In the genomic region with DNA sequence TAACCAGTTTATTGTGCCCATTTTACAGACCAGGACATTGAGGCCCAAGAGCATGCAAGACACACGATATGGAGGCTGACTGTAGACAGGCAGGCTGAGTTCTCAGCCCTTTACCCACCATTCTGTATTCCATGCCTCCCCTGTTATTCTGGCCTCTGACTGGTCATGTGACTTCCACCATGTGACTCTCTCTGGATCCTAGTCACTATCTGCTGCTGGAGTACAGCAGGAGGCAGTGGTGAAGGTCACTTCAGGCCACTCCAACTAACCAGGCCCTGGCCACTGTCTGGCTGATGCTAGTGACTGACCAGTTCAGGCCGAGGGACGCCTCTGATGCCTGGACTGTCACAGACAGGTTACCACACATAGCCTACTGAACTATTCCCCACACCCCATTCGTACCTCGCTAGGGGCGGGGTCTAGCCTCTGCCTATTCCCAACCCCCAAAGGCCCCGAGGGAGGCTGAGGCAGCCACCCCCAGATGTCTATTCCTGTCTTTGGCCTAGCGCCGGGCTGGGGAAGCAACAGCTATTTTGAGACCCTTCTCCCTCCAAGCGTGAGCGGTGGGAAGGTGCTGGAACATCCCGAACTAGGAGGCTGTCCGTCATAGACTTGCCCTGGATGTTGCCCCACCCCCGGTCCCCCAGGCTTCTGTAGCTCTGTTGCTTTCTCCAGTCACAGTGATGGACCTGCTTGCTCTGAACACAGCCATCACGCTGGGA, we compare ENCODE assay signal across 10 mouse cellular contexts. TPM values are rescaled to one million over a fixed set of nuclear protein-coding genes. Genes with fewer than 3 reads are reported as not detected.
DNase-seq lines count a peak whose midpoint lies in the region; ATAC-seq and TF ChIP-seq lines count a peak whose summit lies in the region.
"Had no signal": no experiment of that assay in that cellular context is flagged by ENCODE, and none has a peak within 500 bp of the region (broad histone marks: within the 10 kb centered on the region; RNA-seq: fewer than 3 reads in every experiment).

No protein-coding gene starts in this region.

- H3K4me2 ChIP-seq in hindbrain, embryonic 12.5 days (replicated peaks): 0 out of 2 replicates have a peak overlapping the region, but pooled peaks have one; percentile 8
- no peak overlapping the region for H3K4me2 ChIP-seq in hindbrain, embryonic 14.5 days (replicated peaks)

- no peaks in the 10 kb centered on the region for H3K36me3 ChIP-seq in hindbrain, embryonic 12.5 days
- no peaks in the 10 kb centered on the region for H3K36me3 ChIP-seq in hindbrain, embryonic 14.5 days (replicated peaks; ENCODE audit: control insufficient read depth, insufficient read depth)
- no peaks in the 10 kb centered on the region for H3K36me3 ChIP-seq in ES-Bruce4 (ENCODE audit: control insufficient read depth, insufficient read depth, low read length, poor library complexity, severe bottlenecking)

- no peak for TF ChIP-seq CTCF in ES-Bruce4 (IDR thresholded peaks at IDR 0.05; ENCODE audit: low read depth, low read length)
- no peak for TF ChIP-seq CTCF in cerebellum, adult 2 months (IDR thresholded peaks at IDR 0.05; ENCODE audit: borderline replicate concordance, insufficient read depth, low read depth, low read length)

- peaks cover 18% of the 10 kb centered on the region for H3K4me1 ChIP-seq in hindbrain, embryonic 12.5 days
- no peaks in the 10 kb centered on the region for H3K4me1 ChIP-seq in hindbrain, embryonic 14.5 days (replicated peaks; ENCODE audit: control insufficient read depth, insufficient read depth, low read length)
- peaks cover 2% of the 10 kb centered on the region for H3K4me1 ChIP-seq in ES-Bruce4 (ENCODE audit: control insufficient read depth, insufficient read depth, low read length)
- H3K4me1 ChIP-seq in cerebellum, adult 2 months (ENCODE audit: control insufficient read depth, insufficient read depth, low read length): no peaks in the 10 kb centered on the region; the same call in 1 of the 2 replicates

- H3K27me3 ChIP-seq in hindbrain, embryonic 12.5 days: peaks cover 37% of the 10 kb centered on the region
- peaks cover 16% of the 10 kb centered on the region for H3K27me3 ChIP-seq in hindbrain, embryonic 14.5 days (ENCODE audit: control insufficient read depth, insufficient read depth, low read length)
- H3K27me3 ChIP-seq in ES-Bruce4 (ENCODE audit: control insufficient read depth, insufficient read depth, low read length, poor library complexity, severe bottlenecking): no peaks in the 10 kb centered on the region
- no peaks in the 10 kb centered on the region for H3K27me3 ChIP-seq in cerebellum, adult 2 months (ENCODE audit: control insufficient read depth, insufficient read depth, low read length)

- no peak overlapping the region for H3K9ac ChIP-seq in hindbrain, embryonic 12.5 days
- no peak overlapping the region for H3K9ac ChIP-seq in hindbrain, embryonic 14.5 days
- peak overlapping the region; percentile 5 for H3K9ac ChIP-seq in ES-Bruce4 (ENCODE audit: low read depth, poor library complexity, severe bottlenecking)

- H3K4me3 ChIP-seq in hindbrain, embryonic 12.5 days: no peak overlapping the region
- H3K4me3 ChIP-seq in hindbrain, embryonic 14.5 days (replicated peaks; ENCODE audit: low read length): no peak overlapping the region
- peak overlapping the region; percentile 27 for H3K4me3 ChIP-seq in ES-Bruce4 (ENCODE audit: low read depth, low read length)
- H3K4me3 ChIP-seq in cerebellum, adult 2 months (replicated peaks; ENCODE audit: insufficient read depth, low read depth, low read length): no peak overlapping the region

- TF ChIP-seq EP300 in ES-Bruce4 (IDR thresholded peaks at IDR 0.05; ENCODE audit: insufficient read depth, low read depth, low read length): no peak

- H3K27ac ChIP-seq in hindbrain, embryonic 12.5 days: no peak overlapping the region
- no peak overlapping the region for H3K27ac ChIP-seq in hindbrain, embryonic 14.5 days
- no peak overlapping the region for H3K27ac ChIP-seq in ES-Bruce4 (ENCODE audit: insufficient read depth, low read length)
- H3K27ac ChIP-seq in cerebellum, adult 2 months (ENCODE audit: insufficient read depth, low read length): no peak overlapping the region

- no peak for DNase-seq in hindbrain, embryonic 14.5 days (ENCODE audit: low spot score)
- DNase-seq in frontal cortex, postnatal 10 days (ENCODE audit: low spot score in 2 of 2): peak; percentile 49 to 67
- DNase-seq in left cerebral cortex, adult 9 months (ENCODE audit: low spot score in 2 of 2): peak; percentile 61 to 72
- DNase-seq in ovary, adult 18-20 months (ENCODE audit: low spot score): no peak
- DNase-seq in cerebellum, adult 2 months: no peak
- DNase-seq in neural tube, embryonic 10.5 days (ENCODE audit: extremely low spot score, low spot score): no peak
- DNase-seq: adrenal gland, postnatal 36 days; kidney, postnatal 14 days had no signal

- no peaks in the 10 kb centered on the region for H3K9me3 ChIP-seq in hindbrain, embryonic 12.5 days (replicated peaks)
- no peaks in the 10 kb centered on the region for H3K9me3 ChIP-seq in hindbrain, embryonic 14.5 days (ENCODE audit: control insufficient read depth, low read length)
- no peaks in the 10 kb centered on the region for H3K9me3 ChIP-seq in ES-Bruce4 (replicated peaks; ENCODE audit: control insufficient read depth, insufficient read depth, low read length, poor library complexity, severe bottlenecking)

- TF ChIP-seq POLR2A in ES-Bruce4 (IDR thresholded peaks at IDR 0.05; ENCODE audit: insufficient read depth, low read length): no peak
- TF ChIP-seq POLR2A in cerebellum, adult 2 months (IDR thresholded peaks at IDR 0.05; ENCODE audit: borderline replicate concordance, insufficient read depth, low read length): no peak

- WGBS in hindbrain, embryonic 12.5 days: 48% methylated on average over 15 of the region's 15 CpGs
- WGBS in hindbrain, embryonic 14.5 days: 58% methylated on average over 15 of the region's 15 CpGs
- 52% methylated on average over 15 of the region's 15 CpGs for WGBS in cerebellum, adult 2 months

- no peak for ATAC-seq in hindbrain, embryonic 12.5 days (ENCODE audit: low FRiP score)
- no peak; the same call in 1 of the 2 replicates for ATAC-seq in hindbrain, embryonic 14.5 days (ENCODE audit: low FRiP score)

RNA-seq across cellular contexts. Expression of a gene that starts 4.6 kb away (rescaled TPM):
- polyA plus RNA-seq in hindbrain, embryonic 12.5 days (2016; fragmentation: Nextera tagmentation; extraction: Ambion mirVana): 78.6 and 90.5 TPM in 2 replicates
- 107 and 114 TPM in 2 replicates for polyA plus RNA-seq in hindbrain, embryonic 14.5 days (2014; fragmentation: Nextera tagmentation; extraction: Ambion mirVana)
- polyA plus RNA-seq in ES-Bruce4 (2011; ENCODE audit: insufficient read depth, insufficient read length, low read depth, missing spikeins): 76.1 and 79.9 TPM in 2 replicates
- 168 and 177 TPM in 2 replicates for polyA plus RNA-seq in cerebellum, adult 2 months (2012; rRNA removed)

RNA-seq across cellular contexts. Expression of a gene that starts 36.8 kb away (rescaled TPM):
- 10.3 and 10.5 TPM in 2 replicates for polyA plus RNA-seq in hindbrain, embryonic 12.5 days (2016; fragmentation: Nextera tagmentation; extraction: Ambion mirVana)
- polyA plus RNA-seq in hindbrain, embryonic 14.5 days (2014; fragmentation: Nextera tagmentation; extraction: Ambion mirVana): 17.7 and 22.8 TPM in 2 replicates
- 8.1 and 11.4 TPM in 2 replicates for polyA plus RNA-seq in ES-Bruce4 (2011; ENCODE audit: insufficient read depth, insufficient read length, low read depth, missing spikeins)
- polyA plus RNA-seq in cerebellum, adult 2 months (2012; rRNA removed): 278 and 294 TPM in 2 replicates

RNA-seq across cellular contexts. Expression of a gene that starts 41.7 kb away (rescaled TPM):
- polyA plus RNA-seq in hindbrain, embryonic 12.5 days (2016; fragmentation: Nextera tagmentation; extraction: Ambion mirVana): 197 and 202 TPM in 2 replicates
- 101 and 113 TPM in 2 replicates for polyA plus RNA-seq in hindbrain, embryonic 14.5 days (2014; fragmentation: Nextera tagmentation; extraction: Ambion mirVana)
- 180 and 185 TPM in 2 replicates for polyA plus RNA-seq in ES-Bruce4 (2011; ENCODE audit: insufficient read depth, insufficient read length, low read depth, missing spikeins)
- 141 and 151 TPM in 2 replicates for polyA plus RNA-seq in cerebellum, adult 2 months (2012; rRNA removed)

RNA-seq across cellular contexts. Expression of a gene that starts 48.5 kb away (rescaled TPM):
- 48.1 and 51.3 TPM in 2 replicates for polyA plus RNA-seq in hindbrain, embryonic 12.5 days (2016; fragmentation: Nextera tagmentation; extraction: Ambion mirVana)
- 52.5 and 57.6 TPM in 2 replicates for polyA plus RNA-seq in hindbrain, embryonic 14.5 days (2014; fragmentation: Nextera tagmentation; extraction: Ambion mirVana)
- polyA plus RNA-seq in ES-Bruce4 (2011; ENCODE audit: insufficient read depth, insufficient read length, low read depth, missing spikeins): 28.3 and 35.9 TPM in 2 replicates
- 39.5 and 39.8 TPM in 2 replicates for polyA plus RNA-seq in cerebellum, adult 2 months (2012; rRNA removed)

Comparison
In these comparisons a context has a peak if more than half of its experiments do, and no peak if none do; other contexts are left out.
1. DNase-seq: peak in frontal cortex, postnatal 10 days (2 of 2) and left cerebral cortex, adult 9 months (2 of 2); none in hindbrain, embryonic 14.5 days (single experiment), ovary, adult 18-20 months (single experiment), cerebellum, adult 2 months (0 of 2) and neural tube, embryonic 10.5 days (single experiment).
2. RNA of a gene that starts 36.8 kb away (polyA plus RNA-seq): 278 to 294 TPM in cerebellum, adult 2 months; 17.7 to 22.8 TPM in hindbrain, embryonic 14.5 days, 10.3 to 10.5 TPM in hindbrain, embryonic 12.5 days and 8.1 to 11.4 TPM in ES-Bruce4; every median in the first group is over 10 times any median in the second.